Mouse (Mus musculus) bone marrow macrophage, adult 2 months (primary cell): Measurements from ENCODE around the gene Ubash3a.

Experiments
- CTCF ChIP-seq: IDR thresholded peaks from 2 replicates; pipeline ENCODE4 v1.5.1; 2012; ENCODE audit warnings: low read depth, mild to moderate bottlenecking, low read length, moderate library complexity
- POLR2A ChIP-seq: IDR thresholded peaks from 2 replicates; pipeline ENCODE4 v1.6.1; 2012; ENCODE audit warnings: mild to moderate bottlenecking, low read depth, low read length, borderline replicate concordance

DNA sequence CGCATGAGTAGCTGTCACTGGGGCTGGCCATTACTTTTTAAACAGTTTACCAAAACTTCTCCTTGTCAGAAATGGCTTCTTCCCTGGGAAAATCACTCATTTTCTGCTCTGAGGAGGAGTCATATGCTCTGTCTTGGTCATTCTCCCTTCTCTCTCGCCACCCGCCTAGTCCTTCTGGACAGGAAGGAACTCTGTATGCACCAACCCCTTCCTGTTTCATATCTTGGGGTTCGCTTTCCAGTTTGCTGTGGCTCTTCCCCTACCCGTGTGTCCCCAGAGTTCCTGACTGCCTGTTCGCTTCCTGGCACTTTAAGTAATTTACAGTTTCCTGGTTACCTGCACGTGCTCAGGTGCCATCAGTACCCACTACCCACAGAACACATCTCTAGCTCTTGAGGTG lies 19.3 kb downstream of the Ubash3a start:
- TF ChIP-seq CTCF, result no peak
- no peak for TF ChIP-seq POLR2A
